Mouse (Mus musculus): ENCODE measurements at regions not wholly inside any gene's neighbourhood (a gene's known extent, or its start where the extent isn't known, plus 50 kb on each side); places are given as distances from the start of the nearest gene placed in this dataset.
A peak's percentile ranks its signal among the peaks of the same experiment; 100 is the strongest.

GRCm38 (mm10) chr2:166266507-166266906 is 111.0 kb upstream of the Sulf2 start:
- no peaks in the 10 kb centered on the region for H3K27me3 ChIP-seq (ENCODE audit: control insufficient read depth, insufficient read depth, low read length)
- ATAC-seq (ENCODE audit: low FRiP score, low TSS enrichment) (no peak), DNase-seq (peak; percentile 72)
- no peak overlapping the region for H3K9ac ChIP-seq (replicated peaks; ENCODE audit: low read length)
- no peaks in the 10 kb centered on the region for H3K9me3 ChIP-seq (ENCODE audit: control insufficient read depth, low read length)
- H3K36me3 ChIP-seq (ENCODE audit: control insufficient read depth, insufficient read depth, low read length): no peaks in the 10 kb centered on the region
- H3K4me3 ChIP-seq (replicated peaks; ENCODE audit: low read depth, low read length): no peak overlapping the region
- peaks cover 4% of the 10 kb centered on the region; the same call in 1 of the 2 replicates for H3K4me1 ChIP-seq (ENCODE audit: control insufficient read depth, insufficient read depth, low read length)
- WGBS: 33% methylated on average over 9 of the region's 9 CpGs
- H3K4me2 ChIP-seq (ENCODE audit: low read length): no peak overlapping the region
- H3K27ac ChIP-seq (replicated peaks; ENCODE audit: low read depth, low read length): no peak overlapping the region

GRCm38 (mm10) chr2:166264756-166265155 is 109.3 kb upstream of the Sulf2 start:
- Histone ChIP-seq H3K4me3 (replicated peaks; ENCODE audit: low read depth, low read length) (no peak overlapping the region), H3K4me1 (ENCODE audit: control insufficient read depth, insufficient read depth, low read length) (no peaks in the 10 kb centered on the region), H3K9ac (replicated peaks; ENCODE audit: low read length) (no peak overlapping the region), H3K4me2 (ENCODE audit: low read length) (no peak overlapping the region), H3K27me3 (ENCODE audit: control insufficient read depth, insufficient read depth, low read length) (no peaks in the 10 kb centered on the region), H3K27ac (replicated peaks; ENCODE audit: low read depth, low read length) (no peak overlapping the region), H3K9me3 (ENCODE audit: control insufficient read depth, low read length) (no peaks in the 10 kb centered on the region), H3K36me3 (ENCODE audit: control insufficient read depth, insufficient read depth, low read length) (no peaks in the 10 kb centered on the region)
- DNase-seq (no peak), ATAC-seq (ENCODE audit: low FRiP score, low TSS enrichment) (no peak)
- WGBS: 88% methylated on average over 9 of the region's 9 CpGs

- Histone ChIP-seq H3K4me3 (replicated peaks; ENCODE audit: low read depth, low read length) (no peak overlapping the region), H3K9ac (replicated peaks; ENCODE audit: low read length) (no peak overlapping the region; the same call in 1 of the 2 replicates), H3K36me3 (ENCODE audit: control insufficient read depth, insufficient read depth, low read length) (no peaks in the 10 kb centered on the region), H3K27ac (replicated peaks; ENCODE audit: low read depth, low read length) (no peak overlapping the region), H3K9me3 (ENCODE audit: control insufficient read depth, low read length) (no peaks in the 10 kb centered on the region), H3K27me3 (ENCODE audit: control insufficient read depth, insufficient read depth, low read length) (no peaks in the 10 kb centered on the region), H3K4me1 (ENCODE audit: control insufficient read depth, insufficient read depth, low read length) (peaks cover 8% of the 10 kb centered on the region), H3K4me2 (ENCODE audit: low read length) (no peak overlapping the region)
- WGBS: 23% methylated on average over 7 of the region's 7 CpGs
- ATAC-seq (ENCODE audit: low FRiP score, low TSS enrichment): no peak
- no peak for DNase-seq
These were observed 106.3 kb upstream of the Sulf2 start for GRCm38 (mm10) chr2:166261799-166262198.

GRCm38 (mm10) chr2:166261065-166261464 is 105.6 kb upstream of the Sulf2 start:
- peaks cover 8% of the 10 kb centered on the region for H3K4me1 ChIP-seq (ENCODE audit: control insufficient read depth, insufficient read depth, low read length)
- WGBS: 67% methylated on average over 7 of the region's 7 CpGs
- no peak overlapping the region for H3K4me2 ChIP-seq (ENCODE audit: low read length)
- no peaks in the 10 kb centered on the region for H3K36me3 ChIP-seq (ENCODE audit: control insufficient read depth, insufficient read depth, low read length)
- H3K9me3 ChIP-seq (ENCODE audit: control insufficient read depth, low read length): no peaks in the 10 kb centered on the region
- no peak for ATAC-seq (ENCODE audit: low FRiP score, low TSS enrichment)
- H3K27me3 ChIP-seq (ENCODE audit: control insufficient read depth, insufficient read depth, low read length): no peaks in the 10 kb centered on the region
- no peak overlapping the region for H3K9ac ChIP-seq (replicated peaks; ENCODE audit: low read length)
- no peak for DNase-seq
- no peak overlapping the region for H3K4me3 ChIP-seq (replicated peaks; ENCODE audit: low read depth, low read length)
- H3K27ac ChIP-seq (replicated peaks; ENCODE audit: low read depth, low read length): no peak overlapping the region

GRCm38 (mm10) chr2:166258771-166259180 is 103.3 kb upstream of the Sulf2 start:
- WGBS: 5% methylated on average over 7 of the region's 7 CpGs
- DNase-seq: peak; percentile 62
- ATAC-seq (ENCODE audit: low FRiP score, low TSS enrichment): no peak
- no peaks in the 10 kb centered on the region for H3K36me3 ChIP-seq (ENCODE audit: control insufficient read depth, insufficient read depth, low read length)
- 0 out of 2 replicates have a peak overlapping the region, but pooled peaks have one; percentile 26 for H3K27ac ChIP-seq (replicated peaks; ENCODE audit: low read depth, low read length)
- no peaks in the 10 kb centered on the region for H3K27me3 ChIP-seq (ENCODE audit: control insufficient read depth, insufficient read depth, low read length)
- H3K9me3 ChIP-seq (ENCODE audit: control insufficient read depth, low read length): no peaks in the 10 kb centered on the region
- H3K4me3 ChIP-seq (replicated peaks; ENCODE audit: low read depth, low read length): no peak overlapping the region
- peaks cover 15% of the 10 kb centered on the region for H3K4me1 ChIP-seq (ENCODE audit: control insufficient read depth, insufficient read depth, low read length)
- H3K9ac ChIP-seq (replicated peaks; ENCODE audit: low read length): no peak overlapping the region; the same call in 1 of the 2 replicates
- peak overlapping the region; percentile 2; the same call in 1 of the 2 replicates for H3K4me2 ChIP-seq (ENCODE audit: low read length)

- Histone ChIP-seq H3K27ac (replicated peaks; ENCODE audit: low read depth, low read length) (no peak overlapping the region), H3K4me3 (replicated peaks; ENCODE audit: low read depth, low read length) (no peak overlapping the region), H3K27me3 (ENCODE audit: control insufficient read depth, insufficient read depth, low read length) (no peaks in the 10 kb centered on the region), H3K4me2 (ENCODE audit: low read length) (no peak overlapping the region), H3K4me1 (ENCODE audit: control insufficient read depth, insufficient read depth, low read length) (peaks cover 15% of the 10 kb centered on the region), H3K9me3 (ENCODE audit: control insufficient read depth, low read length) (no peaks in the 10 kb centered on the region), H3K36me3 (ENCODE audit: control insufficient read depth, insufficient read depth, low read length) (no peaks in the 10 kb centered on the region), H3K9ac (replicated peaks; ENCODE audit: low read length) (no peak overlapping the region)
- DNase-seq: no peak
- WGBS: 59% methylated on average over 4 of the region's 4 CpGs
- no peak for ATAC-seq (ENCODE audit: low FRiP score, low TSS enrichment)
These were observed 102.2 kb upstream of the Sulf2 start for GRCm38 (mm10) chr2:166257666-166258065.

- no peaks in the 10 kb centered on the region for H3K9me3 ChIP-seq (ENCODE audit: control insufficient read depth, low read length)
- no peaks in the 10 kb centered on the region for H3K36me3 ChIP-seq (ENCODE audit: control insufficient read depth, insufficient read depth, low read length)
- no peaks in the 10 kb centered on the region for H3K27me3 ChIP-seq (ENCODE audit: control insufficient read depth, insufficient read depth, low read length)
- H3K4me2 ChIP-seq (ENCODE audit: low read length): no peak overlapping the region
- no peak overlapping the region for H3K27ac ChIP-seq (replicated peaks; ENCODE audit: low read depth, low read length)
- DNase-seq (no peak), ATAC-seq (ENCODE audit: low FRiP score, low TSS enrichment) (no peak)
- peaks cover 15% of the 10 kb centered on the region for H3K4me1 ChIP-seq (ENCODE audit: control insufficient read depth, insufficient read depth, low read length)
- no peak overlapping the region for H3K4me3 ChIP-seq (replicated peaks; ENCODE audit: low read depth, low read length)
- WGBS: 81% methylated on average over 10 of the region's 10 CpGs
- no peak overlapping the region for H3K9ac ChIP-seq (replicated peaks; ENCODE audit: low read length)
These were observed 100.7 kb upstream of the Sulf2 start for GRCm38 (mm10) chr2:166256193-166256592.

- no peaks in the 10 kb centered on the region for H3K27me3 ChIP-seq (ENCODE audit: control insufficient read depth, insufficient read depth, low read length)
- peaks cover 17% of the 10 kb centered on the region for H3K4me1 ChIP-seq (ENCODE audit: control insufficient read depth, insufficient read depth, low read length)
- no peak for DNase-seq
- no peak overlapping the region for H3K9ac ChIP-seq (replicated peaks; ENCODE audit: low read length)
- H3K4me2 ChIP-seq (ENCODE audit: low read length): no peak overlapping the region
- no peaks in the 10 kb centered on the region for H3K9me3 ChIP-seq (ENCODE audit: control insufficient read depth, low read length)
- no peaks in the 10 kb centered on the region for H3K36me3 ChIP-seq (ENCODE audit: control insufficient read depth, insufficient read depth, low read length)
- H3K27ac ChIP-seq (replicated peaks; ENCODE audit: low read depth, low read length): no peak overlapping the region
- 68% methylated on average over 6 of the region's 6 CpGs for WGBS
- no peak for ATAC-seq (ENCODE audit: low FRiP score, low TSS enrichment)
- no peak overlapping the region for H3K4me3 ChIP-seq (replicated peaks; ENCODE audit: low read depth, low read length)
These were observed 99.1 kb upstream of the Sulf2 start for GRCm38 (mm10) chr2:166254581-166254980.

GRCm38 (mm10) chr2:166252107-166252506 is 96.6 kb upstream of the Sulf2 start:
- H3K4me3 ChIP-seq (replicated peaks; ENCODE audit: low read depth, low read length): no peak overlapping the region
- no peaks in the 10 kb centered on the region for H3K9me3 ChIP-seq (ENCODE audit: control insufficient read depth, low read length)
- no peaks in the 10 kb centered on the region for H3K36me3 ChIP-seq (ENCODE audit: control insufficient read depth, insufficient read depth, low read length)
- no peak overlapping the region for H3K27ac ChIP-seq (replicated peaks; ENCODE audit: low read depth, low read length)
- DNase-seq: no peak
- no peak for ATAC-seq (ENCODE audit: low FRiP score, low TSS enrichment)
- H3K9ac ChIP-seq (replicated peaks; ENCODE audit: low read length): no peak overlapping the region
- no peaks in the 10 kb centered on the region for H3K27me3 ChIP-seq (ENCODE audit: control insufficient read depth, insufficient read depth, low read length)
- 89% methylated on average over 3 of the region's 3 CpGs for WGBS
- H3K4me2 ChIP-seq (ENCODE audit: low read length): no peak overlapping the region
- H3K4me1 ChIP-seq (ENCODE audit: control insufficient read depth, insufficient read depth, low read length): peaks cover 12% of the 10 kb centered on the region; the same call in 1 of the 2 replicates
